Mouse (Mus musculus) kidney, adult 2 months (tissue): ENCODE measurements around the gene Yrdc.

Experiments used
- CTCF ChIP-seq: fragments of 200-500 bp; conservative IDR thresholded peaks from 2 replicates; pipeline ENCODE4 v1.5.1; 2011; ENCODE audit warnings: low read depth, mild to moderate bottlenecking, control low read depth, low read length, moderate library complexity, mixed read lengths; ENCODE audit not compliant: insufficient read depth, insufficient read length
- POLR2A ChIP-seq: fragments of 200-500 bp; IDR thresholded peaks from one replicate; pipeline ENCODE4 v1.6.1; 2011; ENCODE audit warnings: low read depth, low read length, control low read depth

GRCm38 (mm10) chr4:124872719-124873118 is 22.2 kb downstream of the Yrdc start:
- TF ChIP-seq CTCF: no peak
- no peak for TF ChIP-seq POLR2A
